Mouse (Mus musculus) heart, embryonic 14.5 days (tissue): ENCODE data around the gene Psg22. TPM values are rescaled to one million over a fixed set of nuclear protein-coding genes. Genes with fewer than 3 reads are reported as not detected.
"Not testable (repeated sequence)": the region's sequence is repeated elsewhere in the genome, so short reads cannot be mapped to it uniquely, and the experiment has no call there.

Experiments used
- ATAC-seq: fragments of 200-750 bp; cut with Nextera tagmentation; 2 replicates; pipeline ENCODE4 v1.8.0; 2017; ENCODE audit warnings: low read depth, moderate TSS enrichment; ENCODE audit not compliant: insufficient number of reproducible peaks, insufficient read depth, low FRiP score
- H3K27ac ChIP-seq, 2 experiments: fragments of 200-500 bp in 1 of 2; fragments of 300-500 bp in 1 of 2; sonication (generic) in 1 of 2; replicated peaks in 1 of 2; 2 replicates each; pipeline ENCODE4 v1.5.1; 2012 to 2014; ENCODE audit warnings: low read depth in 2 of 2, low read length in 2 of 2, control low read depth in 1 of 2, mild to moderate bottlenecking in 1 of 2, mixed read lengths in 1 of 2; ENCODE audit not compliant: control insufficient read depth in 1 of 2, insufficient read depth in 1 of 2
- H3K27me3 ChIP-seq: fragments of 300-500 bp; sonication (generic); 2 replicates; pipeline ENCODE4 v1.6.1; 2014; ENCODE audit warnings: mild to moderate bottlenecking, low read length, control low read depth; ENCODE audit not compliant: control insufficient read depth, insufficient read depth
- H3K36me3 ChIP-seq: fragments of 300-500 bp; sonication (generic); 2 replicates; pipeline ENCODE4 v1.6.1; 2014; ENCODE audit warnings: mild to moderate bottlenecking, control low read depth, low read length, mixed read lengths; ENCODE audit not compliant: control insufficient read depth, insufficient read depth
- H3K4me1 ChIP-seq, 2 experiments: fragments of 200-500 bp in 1 of 2; fragments of 300-500 bp in 1 of 2; sonication (generic) in 1 of 2; 2 replicates each; pipeline ENCODE4 v1.6.1; 2012 to 2014; ENCODE audit warnings: low read length in 2 of 2, control low read depth in 1 of 2, mixed read lengths in 1 of 2; ENCODE audit not compliant: control insufficient read depth in 2 of 2, insufficient read depth in 2 of 2
- H3K4me2 ChIP-seq: fragments of 300-500 bp; sonication (generic); 2 replicates; pipeline ENCODE4 v1.6.1; 2014; ENCODE audit warnings: mild to moderate bottlenecking, low read length
- H3K4me3 ChIP-seq, 2 experiments: fragments of 200-500 bp in 1 of 2; fragments of 300-500 bp in 1 of 2; sonication (generic) in 1 of 2; 2 replicates each; pipeline ENCODE4 v1.5.1; 2012 to 2014; ENCODE audit warnings: low read length in 2 of 2, mild to moderate bottlenecking in 2 of 2, control low read depth in 1 of 2, low read depth in 1 of 2, moderate library complexity in 1 of 2; ENCODE audit not compliant: control insufficient read depth in 1 of 2, insufficient read depth in 1 of 2
- H3K9ac ChIP-seq: fragments of 300-500 bp; sonication (generic); 2 replicates; pipeline ENCODE4 v1.6.1; 2014; ENCODE audit warnings: mild to moderate bottlenecking, low read length
- H3K9me3 ChIP-seq: fragments of 300-500 bp; sonication (generic); 2 replicates; pipeline ENCODE4 v1.6.1; 2016; ENCODE audit warnings: low read length, control low read depth; ENCODE audit not compliant: control insufficient read depth
- WGBS: fragments of 180-500 bp; shearing (Covaris S2); extraction: QIAGEN DNeasy Blood & Tissue Kit; methylation state at CpG from one replicate; pipeline ENCODE4 v1.1.7; 2014; 5-methylcytosine and 5-hydroxymethylcytosine counted together
- polyA plus RNA-seq: library from polyadenylated mRNA; unstranded; fragments of >200 nt; fragmentation: Nextera tagmentation; extraction: Ambion mirVana; gene quantifications from 2 replicates; pipeline ENCODE4 v1.2.1, GENCODE M21; 2014

Gene Psg22
- polyA plus RNA-seq, 1 experiment from 2014 or later = not detected

DNA sequence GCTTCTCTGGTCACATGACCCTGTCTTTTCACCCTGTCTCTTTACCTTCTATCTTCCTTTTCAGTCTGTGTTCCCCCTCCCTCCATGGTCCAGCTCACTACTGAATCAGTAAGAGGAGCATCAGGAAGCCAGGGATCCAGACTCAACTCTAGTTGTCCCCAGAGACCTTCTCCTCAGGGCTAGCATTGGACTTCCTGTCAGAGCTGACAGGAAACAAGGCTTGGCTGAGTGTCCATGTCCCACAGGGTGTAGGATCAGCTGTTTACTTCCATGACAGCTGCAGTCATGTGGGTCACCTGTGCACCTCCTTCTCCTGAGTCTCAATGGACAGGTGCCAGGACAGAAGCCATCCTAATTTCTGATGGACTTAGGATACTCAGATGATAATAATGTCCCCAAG lies 8.0 kb downstream of the Psg22 start:
- H3K9ac ChIP-seq, H3K36me3 ChIP-seq, H3K27ac ChIP-seq, ATAC-seq, H3K4me2 ChIP-seq, H3K4me1 ChIP-seq, H3K4me3 ChIP-seq, H3K9me3 ChIP-seq, H3K27me3 ChIP-seq: not testable (repeated sequence)

DNA sequence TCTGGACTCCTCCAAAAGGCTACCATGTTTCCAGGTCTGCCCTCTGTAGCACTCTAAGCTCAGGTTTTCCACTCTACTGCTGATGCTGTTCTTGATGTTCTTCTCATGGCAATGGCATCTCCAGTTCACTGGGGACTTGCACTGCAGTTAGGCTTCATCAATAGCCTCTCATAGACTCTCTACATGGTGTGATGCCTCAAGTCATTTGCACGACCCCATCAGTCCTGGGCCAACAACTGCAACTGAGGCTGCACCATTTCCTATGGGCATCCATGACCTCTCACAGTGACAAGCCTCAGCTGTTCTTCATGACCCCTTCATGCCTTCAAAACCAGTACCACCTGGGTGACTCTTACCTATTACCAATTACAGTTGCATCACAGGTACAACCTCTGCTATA lies 10.5 kb downstream of the Psg22 start:
- no peaks in the 10 kb centered on the region for H3K9me3 ChIP-seq
- H3K27ac ChIP-seq = no peak overlapping the region
- no peaks in the 10 kb centered on the region for H3K27me3 ChIP-seq
- WGBS = 59% methylated on average over 1 of the region's 1 CpGs
- no peaks in the 10 kb centered on the region for H3K4me1 ChIP-seq
- ATAC-seq = no peak
- no peak overlapping the region for H3K4me3 ChIP-seq
- H3K4me2 ChIP-seq = no peak overlapping the region
- no peaks in the 10 kb centered on the region for H3K36me3 ChIP-seq
- no peak overlapping the region for H3K9ac ChIP-seq

GRCm38 (mm10) chr7:18733111-18733510 lies 15.2 kb downstream of the Psg22 start:
- Histone ChIP-seq H3K4me3 (no peak overlapping the region), H3K9ac (no peak overlapping the region), H3K4me1 (no peaks in the 10 kb centered on the region), H3K9me3 (no peaks in the 10 kb centered on the region), H3K27ac (no peak overlapping the region), H3K27me3 (no peaks in the 10 kb centered on the region), H3K36me3 (no peaks in the 10 kb centered on the region), H3K4me2 (no peak overlapping the region)
- ATAC-seq = no peak

- Histone ChIP-seq H3K27me3 (no peaks in the 10 kb centered on the region), H3K27ac (no peak overlapping the region), H3K9me3 (no peaks in the 10 kb centered on the region), H3K4me2 (no peak overlapping the region), H3K4me1 (no peaks in the 10 kb centered on the region), H3K36me3 (no peaks in the 10 kb centered on the region), H3K4me3 (no peak overlapping the region), H3K9ac (no peak overlapping the region)
- ATAC-seq = no peak
- WGBS = 65% methylated on average over 1 of the region's 1 CpGs
Observed at GRCm38 (mm10) chr7:18734451-18734850, 16.6 kb downstream of the Psg22 start.

DNA sequence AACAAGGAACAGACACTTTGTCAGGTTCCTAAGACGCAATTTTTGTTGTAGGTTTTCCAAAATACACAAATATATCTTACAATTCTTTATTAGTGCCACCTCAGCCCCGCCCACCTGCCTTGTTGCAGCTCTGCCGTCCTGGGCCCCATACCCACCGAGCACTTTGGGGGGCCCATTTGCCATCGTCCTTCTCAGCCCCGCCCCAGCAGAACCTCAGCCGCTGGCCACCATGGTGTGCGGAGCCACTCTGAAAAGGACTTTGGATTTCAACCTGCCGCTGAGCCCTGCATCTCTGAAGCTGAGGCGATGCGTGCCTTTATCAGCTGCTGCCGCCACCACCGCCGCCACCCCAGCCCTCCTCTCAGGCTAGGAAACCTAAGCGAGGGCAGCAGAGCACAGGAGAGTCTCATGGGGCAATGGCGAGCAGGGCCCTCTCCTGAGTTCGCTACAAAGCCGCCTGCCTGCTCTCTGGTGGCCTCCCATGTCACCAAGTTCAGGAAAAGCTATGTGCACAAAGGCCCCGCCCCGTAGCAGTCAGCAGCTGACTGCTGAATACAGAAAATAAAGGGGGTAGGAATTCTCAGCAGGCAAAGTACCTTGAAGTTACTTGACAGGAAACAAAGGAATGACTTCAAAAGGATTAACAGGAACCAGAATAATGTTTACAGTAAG lies 28.4 kb downstream of the Psg22 start:
- Histone ChIP-seq H3K9ac (peak overlapping the region; percentile 56), H3K36me3 (no peaks in the 10 kb centered on the region), H3K27ac (no peak overlapping the region; a peak in 1 of 4 replicates), H3K4me2 (peak overlapping the region; percentile 59), H3K9me3 (no peaks in the 10 kb centered on the region), H3K4me1 (no peaks in the 10 kb centered on the region), H3K27me3 (peaks cover 17% of the 10 kb centered on the region), H3K4me3 (peak overlapping the region; percentile 27 to 35)
- WGBS = 8% methylated on average over 20 of the region's 20 CpGs
- ATAC-seq = no peak

- H3K27me3 ChIP-seq = peaks cover 17% of the 10 kb centered on the region
- not testable (repeated sequence) for ATAC-seq, H3K9ac ChIP-seq, H3K9me3 ChIP-seq, H3K4me1 ChIP-seq, H3K4me2 ChIP-seq, H3K36me3 ChIP-seq, H3K27ac ChIP-seq, H3K4me3 ChIP-seq
- 80% methylated on average over 2 of the region's 2 CpGs for WGBS
Observed at GRCm38 (mm10) chr7:18747420-18747819, 29.5 kb downstream of the Psg22 start.

- H3K9me3 ChIP-seq = no peaks in the 10 kb centered on the region
- H3K27ac ChIP-seq = no peak overlapping the region
- no peaks in the 10 kb centered on the region for H3K36me3 ChIP-seq
- 22% methylated on average over 6 of the region's 6 CpGs for WGBS
- H3K4me3 ChIP-seq = no peak overlapping the region
- no peak overlapping the region for H3K9ac ChIP-seq
- H3K4me2 ChIP-seq = peak overlapping the region; percentile 9; the same call in 1 of the 2 replicates
- no peak for ATAC-seq
- H3K27me3 ChIP-seq = peaks cover 17% of the 10 kb centered on the region
- no peaks in the 10 kb centered on the region for H3K4me1 ChIP-seq
Observed at GRCm38 (mm10) chr7:18748994-18749895, 31.4 kb downstream of the Psg22 start.
